Mouse (Mus musculus) layer of hippocampus, postnatal 10 days (tissue): Measurements from ENCODE around the gene Bcr. TPM values are rescaled to one million over a fixed set of nuclear protein-coding genes. Genes with fewer than 3 reads are reported as not detected.

Experiments used
- DNase-seq, 2 experiments: peaks; one replicate each; pipeline ENCODE4 v3.0.0; 2021; ENCODE audit warnings: low spot score in 2 of 2
- total RNA-seq, 2 experiments: library from RNA; stranded (reverse); gene quantifications; 2 replicates each; pipeline ENCODE4 v1.2.3; 2021

The Bcr gene
- total RNA-seq, 2 experiments from 2014 or later = 71.2 to 76.3 TPM

- DNase-seq = peak; percentile 45 to 54
Observed at GRCm38 (mm10) chr10:75129283-75129710, 68.9 kb downstream of the Bcr start.

DNA sequence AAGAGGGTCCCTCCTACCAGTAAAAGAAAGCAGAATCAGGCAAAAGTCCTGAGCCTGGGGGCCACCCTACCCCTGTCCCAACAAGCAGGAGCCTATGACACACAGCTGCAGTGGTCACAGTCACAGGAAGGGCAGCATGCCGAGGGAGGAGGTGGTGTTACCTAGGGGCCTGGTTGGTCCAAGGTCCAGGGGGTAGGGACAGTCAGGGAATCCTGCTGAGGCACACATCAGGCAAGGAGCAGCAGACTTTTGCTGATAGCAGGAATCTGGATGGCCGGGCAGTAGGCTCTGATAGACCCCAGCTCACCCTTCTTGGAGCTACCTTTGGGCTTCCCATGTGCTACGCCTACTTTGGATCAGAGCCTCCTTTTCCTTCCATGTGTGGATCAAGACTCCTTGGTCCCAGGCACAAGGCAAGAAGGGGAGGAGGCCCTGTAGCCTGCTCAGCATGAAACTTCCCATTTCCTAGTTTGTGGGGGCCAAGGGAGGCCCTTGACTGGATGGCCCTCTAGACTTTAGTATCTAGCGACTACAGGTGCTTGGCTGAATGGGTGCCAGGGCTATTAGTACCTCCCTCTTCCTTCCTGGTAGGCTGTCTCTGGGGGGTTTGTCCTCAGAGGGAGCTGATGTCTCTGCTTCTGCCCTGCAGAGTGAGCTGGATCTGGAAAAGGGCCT is 70.1 kb downstream of the Bcr start:
- no peak for DNase-seq

- no peak for DNase-seq
Observed at GRCm38 (mm10) chr10:75131625-75132024, 71.2 kb downstream of the Bcr start.

DNA sequence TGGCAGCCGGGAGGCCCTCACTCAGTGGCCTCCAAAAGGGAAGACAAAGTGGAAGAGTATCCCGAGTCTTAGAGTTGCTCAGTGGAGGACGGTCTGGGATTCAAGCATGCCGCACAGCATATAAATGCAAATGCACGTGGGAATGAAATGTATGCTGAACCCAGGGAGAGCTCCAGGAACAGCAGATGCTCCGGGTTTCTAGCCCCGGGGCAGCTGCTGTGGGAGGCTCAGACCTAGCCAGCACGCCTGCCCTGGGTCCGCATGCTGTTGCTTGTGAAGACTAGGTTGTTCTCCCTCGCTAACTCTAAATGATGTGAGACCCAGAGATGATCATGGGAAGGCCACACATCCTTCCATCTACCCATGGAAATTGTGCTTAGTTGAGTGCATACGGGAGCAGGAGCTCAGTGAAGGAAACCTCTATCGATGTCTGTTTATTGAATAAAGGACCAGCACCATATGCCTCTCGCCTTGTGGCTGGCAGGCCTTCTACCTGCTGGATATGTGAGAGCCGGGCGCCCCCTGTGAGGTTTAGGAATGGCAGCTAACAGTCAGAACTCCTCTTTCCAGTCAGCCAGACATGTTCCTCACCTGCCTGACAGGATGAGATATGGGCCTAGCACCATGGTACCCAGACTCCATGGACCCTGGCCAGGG is 74.6 kb downstream of the Bcr start:
- peak; percentile 25 to 35 for DNase-seq

DNA sequence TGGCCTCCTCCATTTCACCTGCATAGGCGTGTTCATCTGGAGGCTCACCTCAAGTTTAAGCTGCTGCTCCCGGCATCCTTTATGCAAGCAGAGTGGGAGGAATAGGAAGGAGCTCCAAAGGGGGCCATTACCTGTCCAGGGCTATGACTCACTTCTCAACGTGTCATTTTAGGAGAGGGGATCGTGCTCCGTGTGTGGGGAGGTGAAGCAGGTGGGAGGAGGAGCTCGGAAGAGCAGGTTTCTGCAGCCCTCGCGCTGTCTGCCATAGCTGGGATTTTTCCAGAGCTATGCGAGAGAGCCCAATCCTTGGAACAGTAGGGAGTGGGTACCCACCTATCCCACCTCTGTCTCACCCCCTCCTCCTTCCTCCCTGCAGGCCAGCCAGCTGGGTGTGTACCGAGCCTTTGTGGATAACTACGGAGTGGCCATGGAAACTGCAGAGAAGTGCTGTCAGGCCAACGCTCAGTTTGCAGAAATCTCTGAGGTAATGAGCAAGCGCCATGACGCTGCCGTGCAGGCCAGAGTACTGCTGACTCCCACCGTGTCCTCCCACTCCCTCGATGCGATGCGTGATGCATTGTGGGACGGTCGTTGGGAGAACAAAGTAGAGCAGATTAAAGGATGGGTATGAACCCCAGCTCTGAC is 75.2 kb downstream of the Bcr start:
- peak; percentile 20 to 24 for DNase-seq

DNA sequence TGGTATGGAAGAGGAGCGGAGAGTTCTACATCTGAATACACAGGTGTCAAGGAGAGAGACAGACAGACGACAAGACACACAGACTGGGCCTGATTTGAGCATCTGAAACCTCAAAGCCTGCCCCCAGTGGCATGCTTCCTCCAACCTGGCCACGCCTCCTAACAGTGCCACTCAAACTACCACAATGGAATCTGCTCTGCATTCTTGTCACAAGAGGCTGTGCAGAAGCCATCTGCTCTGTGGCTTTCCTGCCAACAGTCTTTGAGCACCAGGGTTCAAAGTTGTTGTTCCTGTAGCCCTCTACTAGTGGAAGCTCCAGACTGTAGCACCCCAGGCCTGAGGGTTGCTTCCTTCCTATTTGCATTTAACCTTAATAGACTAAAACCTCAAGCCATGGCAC is 76.8 kb downstream of the Bcr start:
- DNase-seq = peak; percentile 25 to 45

DNA sequence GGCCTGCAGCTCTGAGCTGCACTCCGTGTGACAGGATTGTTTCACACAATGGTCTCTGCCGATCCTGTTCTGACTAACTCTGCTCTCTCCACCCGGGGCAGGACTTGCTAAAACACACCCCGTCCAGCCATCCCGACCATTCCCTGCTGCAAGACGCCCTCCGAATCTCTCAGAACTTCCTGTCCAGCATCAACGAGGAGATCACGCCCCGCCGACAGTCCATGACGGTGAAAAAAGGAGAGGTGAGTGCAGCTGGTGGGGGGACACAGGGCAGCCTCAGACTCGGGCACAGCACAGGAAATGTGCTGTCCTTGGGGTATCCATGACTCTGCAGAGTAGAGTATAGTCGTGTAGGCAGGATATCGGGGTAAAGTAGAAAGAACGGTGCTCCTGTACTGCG is 84.8 kb downstream of the Bcr start:
- no peak for DNase-seq

DNA sequence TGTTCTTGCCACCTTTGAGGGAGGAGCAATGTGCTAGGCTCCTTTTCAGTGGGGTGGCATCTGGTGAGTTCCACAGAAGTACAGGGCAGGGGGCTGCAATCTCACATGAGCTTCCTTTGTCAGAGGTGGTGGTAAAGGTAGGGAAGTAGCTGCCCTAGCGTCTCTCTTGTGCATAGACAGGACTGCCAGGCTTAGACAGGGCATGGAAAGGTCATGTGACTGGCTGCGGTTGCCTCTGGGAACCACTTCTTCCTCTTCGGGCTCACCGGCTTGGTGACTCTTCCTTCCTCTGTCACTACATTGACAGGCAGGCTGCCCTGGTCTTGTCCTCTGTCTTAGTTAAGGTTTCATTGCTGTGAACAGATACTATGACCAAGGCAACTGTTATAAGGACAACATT is 85.6 kb downstream of the Bcr start:
- no peak for DNase-seq

GRCm38 (mm10) chr10:75146619-75147018 is 86.2 kb downstream of the Bcr start:
- DNase-seq = no peak

GRCm38 (mm10) chr10:75148295-75148694 is 87.9 kb downstream of the Bcr start:
- DNase-seq = no peak

DNA sequence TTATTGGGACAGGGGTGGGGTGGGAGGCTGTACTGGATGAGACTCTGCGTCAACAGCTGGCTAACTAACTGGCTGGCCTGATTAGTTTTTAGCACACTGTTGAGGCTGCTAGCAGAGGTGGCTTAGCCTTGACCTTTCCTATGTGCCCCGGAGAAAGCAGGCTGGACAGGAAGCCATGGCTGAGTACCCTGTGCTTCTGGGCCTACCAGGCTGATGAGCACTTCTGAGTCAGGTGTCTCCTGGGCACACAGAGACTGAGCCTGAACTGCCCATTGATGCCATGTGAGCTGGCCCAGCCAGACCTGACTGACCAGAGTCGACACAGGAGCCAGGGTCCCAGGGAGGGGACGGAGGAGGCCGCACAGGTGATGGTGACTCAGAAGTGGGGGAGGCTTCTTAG is 90.0 kb downstream of the Bcr start:
- DNase-seq = no peak

DNA sequence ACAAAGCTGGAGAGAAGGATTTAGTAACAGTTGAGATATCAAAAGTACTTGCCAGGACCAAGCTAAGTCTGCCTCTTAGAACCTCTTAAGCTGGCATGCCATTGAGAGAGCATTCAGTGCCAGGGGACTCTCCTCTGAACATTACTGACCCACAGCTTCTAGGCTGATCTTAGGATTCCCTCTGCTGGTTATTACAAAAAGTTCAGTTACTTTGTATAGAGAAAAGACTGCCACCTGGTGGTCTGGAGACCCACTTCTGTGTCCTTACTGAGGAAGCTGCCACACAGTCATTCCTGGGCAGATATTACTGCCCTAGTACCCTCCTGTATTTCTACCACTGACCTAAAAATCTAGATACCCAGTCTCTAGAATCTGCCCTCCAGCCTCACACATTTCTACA is 90.9 kb downstream of the Bcr start:
- peak; percentile 77 to 79 for DNase-seq

GRCm38 (mm10) chr10:75156835-75157234 is 96.4 kb downstream of the Bcr start:
- no peak for DNase-seq

GRCm38 (mm10) chr10:75157713-75158112 is 97.3 kb downstream of the Bcr start:
- no peak for DNase-seq

DNA sequence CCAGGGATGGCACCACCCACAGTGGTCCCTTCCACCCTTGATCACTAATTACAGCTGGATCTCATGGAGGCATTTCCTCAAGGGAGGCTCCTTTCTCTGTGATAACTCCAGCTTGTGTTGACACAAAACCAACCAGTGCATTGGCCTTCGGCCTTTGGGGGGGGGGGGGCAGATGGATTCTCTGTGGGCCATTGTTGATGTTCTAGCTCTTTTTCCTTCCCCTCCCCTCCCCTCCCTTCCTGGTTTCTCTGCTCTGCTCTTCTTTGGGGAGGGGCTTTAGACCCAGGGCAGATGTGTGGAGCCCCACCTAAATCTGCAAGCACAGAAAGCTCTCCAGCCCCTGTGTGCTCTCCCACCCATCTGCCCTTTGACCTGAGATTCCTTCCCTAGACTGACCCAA is 98.0 kb downstream of the Bcr start:
- DNase-seq = no peak

DNA sequence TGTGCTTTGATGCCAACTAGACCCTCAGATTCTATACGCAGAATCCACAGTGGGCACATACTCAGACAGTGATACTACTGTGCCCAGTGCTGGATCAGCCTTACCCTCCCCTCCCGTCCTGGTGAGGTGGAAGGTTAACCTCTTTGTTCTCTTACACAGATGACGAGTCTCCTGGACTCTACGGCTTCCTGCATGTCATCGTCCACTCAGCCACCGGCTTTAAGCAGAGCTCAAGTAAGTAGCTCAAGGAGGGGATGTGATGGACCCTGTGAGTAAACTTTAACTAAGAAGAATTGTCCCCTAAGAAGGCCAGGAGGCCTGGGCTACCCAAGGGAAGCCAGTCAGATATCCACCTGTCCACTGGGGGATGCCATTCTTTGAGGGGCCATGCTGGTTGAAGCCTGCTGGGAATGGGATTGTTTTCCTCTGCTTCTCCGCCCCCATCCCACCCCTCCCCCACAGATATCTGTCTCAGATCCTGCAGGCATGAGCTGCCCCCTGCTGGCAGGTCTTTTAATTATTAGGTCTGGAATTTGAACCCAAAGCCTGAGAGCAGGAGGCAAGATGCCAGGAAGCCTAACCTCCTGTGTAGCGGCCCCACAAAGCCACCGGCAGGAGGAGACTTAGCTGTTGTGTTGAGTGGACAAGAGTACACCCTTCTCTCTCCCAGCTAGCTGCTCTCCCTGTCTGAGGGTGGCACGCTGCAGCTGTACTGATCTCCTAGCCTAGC is 99.9 kb downstream of the Bcr start:
- no peak for DNase-seq

DNA sequence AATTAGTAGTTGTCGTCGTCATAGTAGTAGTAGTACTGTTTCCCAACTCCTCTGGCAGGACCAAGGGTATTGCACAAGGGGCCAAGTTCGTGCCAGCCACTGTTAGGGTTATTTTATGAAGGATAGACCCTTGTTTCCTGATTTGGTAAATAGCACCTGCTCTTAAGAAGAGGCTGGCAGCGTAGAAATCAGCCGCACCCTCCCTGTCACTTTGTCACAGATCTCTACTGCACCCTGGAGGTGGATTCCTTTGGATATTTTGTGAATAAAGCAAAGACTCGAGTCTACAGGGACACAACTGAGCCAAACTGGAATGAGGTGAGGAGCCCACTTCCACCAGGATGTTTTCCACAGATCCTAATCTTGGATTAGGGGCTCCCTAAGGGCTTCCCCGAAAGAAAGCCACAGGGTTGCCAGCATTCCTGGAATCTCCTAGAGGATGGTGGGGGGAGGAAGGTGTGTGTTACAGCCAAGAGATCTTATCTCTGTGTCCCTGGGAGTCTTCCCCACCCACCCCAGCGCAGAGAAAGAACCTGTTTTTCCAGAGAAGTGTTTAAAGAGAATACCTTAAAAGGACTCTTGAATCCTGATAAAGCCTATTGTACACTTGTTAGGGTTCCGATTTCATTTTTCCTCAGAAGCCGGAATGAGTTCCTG is 105.6 kb downstream of the Bcr start:
- DNase-seq = no peak

DNA sequence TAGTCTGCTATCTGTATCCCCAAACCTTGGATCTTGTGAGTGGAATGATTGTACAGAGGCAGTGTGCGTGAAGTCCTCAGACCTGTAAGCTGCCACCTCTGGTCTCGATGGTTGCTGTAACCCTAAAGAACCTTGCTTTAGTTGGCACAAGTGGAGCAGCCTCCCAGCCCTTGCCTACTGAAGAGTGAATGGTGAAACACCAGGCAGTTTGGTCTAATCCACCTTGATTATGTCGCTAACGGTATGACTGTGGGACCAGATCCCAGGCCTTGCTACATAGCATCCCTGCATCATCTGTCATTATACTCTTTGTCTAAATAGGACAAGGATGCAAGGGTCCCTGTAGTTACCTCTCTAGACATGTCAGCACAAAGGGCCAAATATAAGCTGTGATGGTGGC is 106.2 kb downstream of the Bcr start:
- DNase-seq = no peak

- no peak for DNase-seq
Observed at GRCm38 (mm10) chr10:75170207-75170850, 109.9 kb downstream of the Bcr start.

- no peak for DNase-seq
Observed at GRCm38 (mm10) chr10:75173056-75173455, 112.7 kb downstream of the Bcr start.

GRCm38 (mm10) chr10:75173712-75174111 is 113.3 kb downstream of the Bcr start:
- no peak for DNase-seq
